Mouse (Mus musculus) macrophage (primary cell): ENCODE data around the gene Snrpc. TPM values are rescaled to one million over a fixed set of nuclear protein-coding genes. Genes with fewer than 3 reads are reported as not detected.
"Not testable (repeated sequence)": the region's sequence is repeated elsewhere in the genome, so short reads cannot be mapped to it uniquely, and the experiment has no call there.

Experiments used
- H3K27ac ChIP-seq: fragments of 350-480 bp; formaldehyde crosslinking; 2 replicates; pipeline ENCODE4 v1.9.0; 2021
- H3K36me3 ChIP-seq: fragments of 350-480 bp; formaldehyde crosslinking; 2 replicates; pipeline ENCODE4 v1.9.0; 2021; ENCODE audit errors: inconsistent target
- H3K4me3 ChIP-seq: fragments of 350-480 bp; formaldehyde crosslinking; 2 replicates; pipeline ENCODE4 v1.9.0; 2021; ENCODE audit errors: inconsistent target
- H3K79me2 ChIP-seq: fragments of 350-480 bp; formaldehyde crosslinking; 2 replicates; pipeline ENCODE4 v1.9.0; 2021; ENCODE audit errors: inconsistent target
- WGBS: methylation state at CpG from one replicate; pipeline ENCODE4 v1.1.7; 2026; ENCODE audit warnings: inconsistent platforms; ENCODE audit not compliant: missing documents; 5-methylcytosine and 5-hydroxymethylcytosine counted together
- polyA plus RNA-seq: library from polyadenylated mRNA; stranded (reverse); fragments of 250-400 nt; gene quantifications from 3 replicates; pipeline ENCODE4 v1.2.4, GENCODE M21; 2018; ENCODE audit warnings: inconsistent platforms
- total RNA-seq, 78 experiments: library from RNA; depleted of rRNA; stranded (reverse); fragments of 250-400 nt; gene quantifications; 1 replicate in 9 of 78; 2 replicates in 24 of 78; 3 replicates in 43 of 78; 4 replicates in 2 of 78; pipeline ENCODE4 v1.2.4; 2018; ENCODE audit warnings: inconsistent platforms in 56 of 78

Snrpc gene
- total RNA-seq (2018; cell fraction: chromatin; rRNA removed) = 10 to 100 TPM in 23 of 26 experiments, 1 to 10 TPM in 3; 7.2 to 35.6 (median 18.9) TPM
- 100 to 1,000 TPM in 4 of 26 experiments, 10 to 100 TPM in 22; 66.0 to 112 (median 87.7) TPM for total RNA-seq (2018; cell fraction: cytosol; rRNA removed)
- total RNA-seq (2018; cell fraction: nucleus; rRNA removed) = 10 to 100 TPM in 23 of 26 experiments, 1 to 10 TPM in 3; 7.8 to 37.8 (median 25.3) TPM
- polyA plus RNA-seq = 84.2 to 113 TPM (median 89.9 TPM) in 3 replicates

- not testable (repeated sequence) for H3K27ac ChIP-seq, H3K4me3 ChIP-seq
- Histone ChIP-seq H3K79me2 (peaks cover 29% of the 10 kb centered on the region), H3K36me3 (peaks cover 11% of the 10 kb centered on the region; the same call in 1 of the 2 replicates)
- 100% methylated on average over 1 of the region's 4 CpGs for WGBS
Observed at GRCm38 (mm10) chr17:27837850-27838249, at the start of gene Snrpc. Snrpc (plus strand) TSS chr17:27838150.

DNA sequence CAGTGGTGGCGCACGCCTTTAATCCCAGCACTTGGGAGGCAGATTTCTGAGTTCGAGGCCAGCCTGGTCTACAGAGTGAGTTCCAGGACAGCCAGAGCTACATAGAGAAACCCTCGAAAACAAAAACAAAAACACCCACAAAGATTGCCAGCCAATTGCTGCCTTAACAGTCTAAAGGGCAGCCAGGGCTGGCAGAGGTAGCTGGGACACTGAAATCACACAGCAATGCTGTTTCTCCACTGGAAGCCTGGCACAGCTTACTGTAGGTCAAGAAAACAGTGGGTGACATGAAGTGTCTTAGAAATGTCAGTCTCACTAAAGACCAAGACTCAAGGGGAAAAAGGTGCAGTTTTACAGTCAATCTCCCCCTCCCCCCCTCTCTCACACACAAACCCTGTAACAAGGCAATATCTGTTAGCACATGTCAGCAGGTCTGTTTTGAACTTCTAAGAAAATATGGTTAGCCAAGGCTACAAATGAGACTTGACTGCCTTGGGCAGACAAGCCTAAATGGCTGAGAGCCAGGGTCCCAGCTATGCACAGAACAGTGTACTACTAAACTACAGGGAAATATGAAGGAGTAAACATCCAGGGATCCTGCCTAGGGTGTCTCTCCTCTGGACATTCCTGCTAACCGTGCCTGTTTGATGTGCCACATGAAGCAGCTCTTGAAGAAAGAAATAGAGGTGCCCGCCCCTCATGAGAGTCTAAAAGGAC, 49.3 kb upstream of the Snrpc start:
- whole genome bisulfite sequencing = 93% methylated on average over 6 of the region's 6 CpGs
- Histone ChIP-seq H3K4me3 (no peak overlapping the region), H3K36me3 (peaks cover 22% of the 10 kb centered on the region), H3K79me2 (peaks cover 98% of the 10 kb centered on the region), H3K27ac (no peak overlapping the region)

DNA sequence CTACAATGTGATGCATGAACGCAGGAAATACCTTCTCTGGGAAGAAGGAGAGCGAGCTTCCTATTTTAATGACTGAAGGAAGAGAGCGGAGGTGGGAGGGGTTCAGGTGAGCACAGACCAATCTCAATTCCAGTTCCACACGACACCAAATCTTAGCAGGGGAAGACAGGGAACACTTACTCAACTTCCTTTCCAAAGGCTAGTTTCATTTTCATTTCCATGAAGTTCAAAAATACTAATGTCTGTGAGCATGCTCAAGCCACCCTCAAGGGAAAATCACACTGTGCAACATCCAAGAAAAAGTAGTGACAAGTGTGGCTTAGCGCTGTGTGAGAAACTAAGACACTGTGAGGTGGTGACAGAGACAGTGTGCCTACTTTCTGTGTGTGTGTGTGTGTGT, 47.9 kb upstream of the Snrpc start:
- Histone ChIP-seq H3K36me3 (peaks cover 14% of the 10 kb centered on the region), H3K4me3 (no peak overlapping the region), H3K27ac (peak overlapping the region; percentile 60), H3K79me2 (peaks cover 98% of the 10 kb centered on the region)
- 27% methylated on average over 5 of the region's 5 CpGs for WGBS

DNA sequence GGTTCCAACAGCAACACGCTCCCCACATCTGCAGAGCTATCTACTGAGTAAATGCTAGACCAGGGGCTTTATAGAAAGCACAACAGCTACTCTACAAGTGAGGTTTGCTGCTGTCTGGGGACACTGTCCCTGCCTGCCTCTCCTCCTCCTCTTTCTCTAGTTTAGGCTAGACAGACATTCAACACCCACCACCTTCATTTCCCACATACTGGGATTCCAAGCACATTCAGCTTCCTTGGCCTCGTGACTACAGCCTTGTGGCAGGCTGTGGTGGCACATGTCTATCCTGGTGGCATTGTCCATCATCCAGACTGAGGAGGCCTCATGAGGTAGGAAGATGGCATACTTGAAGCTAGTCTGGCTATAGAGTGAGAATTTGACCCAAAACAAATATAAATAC, 47.0 kb upstream of the Snrpc start:
- 100% methylated on average over 2 of the region's 2 CpGs for WGBS
- Histone ChIP-seq H3K36me3 (peaks cover 5% of the 10 kb centered on the region), H3K27ac (peak overlapping the region; percentile 60)

DNA sequence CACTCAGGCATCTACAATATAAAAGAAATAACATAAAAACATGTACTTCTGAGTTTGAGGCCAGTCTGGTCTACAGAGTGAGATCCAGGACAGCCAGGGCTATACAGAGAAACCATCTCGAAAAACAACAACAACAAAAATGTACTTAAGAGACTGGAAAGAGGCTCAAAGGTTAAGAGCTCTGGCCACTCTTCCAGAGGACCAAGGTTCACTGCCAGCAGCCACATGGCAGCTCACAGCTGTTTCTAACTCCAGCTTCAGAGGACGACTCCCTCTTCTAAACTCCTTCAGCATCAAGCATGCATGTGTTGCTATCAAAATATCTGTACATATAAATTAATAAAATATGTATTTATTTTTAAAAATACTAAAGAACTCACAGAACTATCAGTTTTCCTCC, 46.4 kb upstream of the Snrpc start:
- Histone ChIP-seq H3K36me3 (no peaks in the 10 kb centered on the region), H3K4me3 (no peak overlapping the region), H3K27ac (no peak overlapping the region), H3K79me2 (peaks cover 98% of the 10 kb centered on the region)
- WGBS = 100% methylated on average over 2 of the region's 2 CpGs

More for the DNA sequence above, 47.0 kb upstream of the Snrpc start:
- Histone ChIP-seq H3K79me2 (peaks cover 98% of the 10 kb centered on the region), H3K4me3 (no peak overlapping the region)

GRCm38 (mm10) chr17:27792516-27792915, 45.4 kb upstream of the Snrpc start:
- Histone ChIP-seq H3K27ac (no peak overlapping the region), H3K36me3 (no peaks in the 10 kb centered on the region), H3K4me3 (no peak overlapping the region), H3K79me2 (peaks cover 98% of the 10 kb centered on the region)
- 48% methylated on average over 4 of the region's 4 CpGs for WGBS

DNA sequence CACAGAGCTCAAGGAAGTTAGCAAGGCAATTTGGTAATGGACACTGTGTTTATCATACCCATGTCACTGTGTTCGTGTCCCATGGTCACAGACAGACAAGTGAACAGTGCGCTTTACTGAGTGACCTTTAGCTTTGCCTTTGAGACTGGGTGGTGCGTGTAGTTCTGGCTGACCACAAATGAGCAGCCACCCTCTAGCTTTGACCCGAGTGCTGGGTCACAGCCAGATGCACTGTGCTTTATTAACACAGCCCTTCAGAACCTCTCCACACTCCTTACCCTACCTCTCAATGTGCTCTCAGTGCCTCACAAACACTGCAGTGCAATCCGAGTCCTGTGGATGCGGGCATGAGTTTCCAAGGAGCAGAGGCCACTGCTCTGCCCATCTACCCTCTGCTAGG, 44.8 kb upstream of the Snrpc start:
- 88% methylated on average over 6 of the region's 6 CpGs for WGBS
- Histone ChIP-seq H3K79me2 (peaks cover 98% of the 10 kb centered on the region), H3K27ac (no peak overlapping the region), H3K4me3 (no peak overlapping the region), H3K36me3 (no peaks in the 10 kb centered on the region)

DNA sequence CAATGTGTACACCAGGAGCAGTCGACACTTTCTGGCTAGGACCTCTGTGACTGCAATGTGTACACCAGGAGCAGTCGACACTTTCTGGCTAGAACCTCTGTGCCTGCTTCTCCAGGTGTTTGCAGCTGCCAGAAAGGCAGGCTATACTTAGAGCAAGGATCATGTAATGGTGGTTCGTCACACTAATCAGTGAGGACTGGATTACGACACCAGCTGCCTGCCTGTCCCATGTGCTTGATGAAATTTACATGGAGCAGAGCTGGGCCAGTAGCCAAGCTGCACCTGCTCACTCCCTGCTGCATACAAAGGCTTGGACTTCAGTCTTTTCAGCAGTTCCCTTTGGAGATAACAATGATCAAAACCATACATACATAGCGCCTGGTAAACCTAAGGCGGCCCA, 41.2 kb upstream of the Snrpc start:
- no peak overlapping the region for H3K27ac ChIP-seq
- 69% methylated on average over 6 of the region's 6 CpGs for WGBS
- H3K79me2 ChIP-seq = peaks cover 100% of the 10 kb centered on the region
- H3K36me3 ChIP-seq = no peaks in the 10 kb centered on the region
- H3K4me3 ChIP-seq = no peak overlapping the region

DNA sequence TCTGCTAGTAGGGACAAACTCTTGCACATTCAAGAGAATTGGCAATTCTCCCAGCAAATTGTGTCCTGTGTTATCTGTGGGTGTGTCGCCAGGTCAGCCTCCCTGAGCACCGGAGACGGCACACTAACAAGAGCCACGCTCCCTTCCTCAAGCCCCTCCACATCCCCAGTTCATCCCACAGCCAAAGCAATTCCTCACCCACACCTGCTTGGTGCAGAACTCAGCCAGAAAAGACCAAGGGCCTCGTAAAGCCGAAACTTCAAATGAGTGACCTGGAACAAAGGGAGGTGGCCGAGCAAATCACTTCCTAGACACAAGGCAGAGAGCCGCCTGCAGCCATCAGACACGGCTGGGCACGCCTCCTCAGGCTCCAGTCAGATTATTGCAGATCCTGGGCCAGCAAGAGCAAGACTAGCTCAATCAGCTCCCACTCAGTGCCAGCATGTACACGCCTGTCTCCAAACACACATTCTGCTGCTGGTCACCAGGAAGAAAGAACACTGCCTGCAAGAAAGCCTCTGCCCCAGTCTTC, 40.5 kb upstream of the Snrpc start:
- H3K27ac ChIP-seq = no peak overlapping the region
- 48% methylated on average over 11 of the region's 11 CpGs for WGBS
- peaks cover 100% of the 10 kb centered on the region for H3K79me2 ChIP-seq
- no peaks in the 10 kb centered on the region for H3K36me3 ChIP-seq
- no peak overlapping the region for H3K4me3 ChIP-seq

DNA sequence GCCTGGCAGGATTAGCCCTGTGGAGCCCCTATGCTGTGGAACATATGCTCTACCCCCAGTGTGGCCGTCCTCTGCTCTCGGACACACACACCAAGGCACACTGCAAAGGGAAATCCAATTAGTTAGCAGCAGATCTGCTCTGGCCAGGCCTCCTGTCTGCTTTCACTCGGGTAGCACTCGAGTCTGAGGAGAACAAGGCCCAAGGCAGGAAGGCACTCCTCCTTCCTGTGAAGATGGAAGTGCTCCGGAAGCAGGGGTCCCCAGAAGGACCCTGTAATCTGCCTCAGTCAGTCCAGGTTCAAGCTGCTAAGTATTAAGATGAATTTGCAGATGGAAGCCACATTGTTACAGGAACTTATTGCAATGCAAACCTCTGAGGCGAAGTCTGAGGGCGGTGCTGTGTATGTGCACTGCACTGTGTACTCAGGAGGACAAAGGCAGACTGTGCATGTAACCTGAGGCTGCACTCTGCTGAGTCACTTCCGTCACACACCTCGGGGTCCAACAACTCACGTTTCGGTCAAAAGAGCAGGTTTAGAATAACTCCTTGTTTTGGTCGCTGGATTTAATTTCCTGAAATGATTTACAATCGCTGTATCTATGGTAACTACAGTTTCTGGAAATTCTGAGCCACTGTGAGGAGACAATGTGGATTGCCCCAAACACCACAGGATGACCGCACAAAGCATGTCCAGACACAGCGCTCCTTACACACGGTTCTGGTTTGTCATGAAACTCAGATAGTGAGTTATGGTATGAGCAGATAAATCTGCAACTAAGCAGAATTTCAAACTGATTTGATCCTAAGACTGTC, 38.0 kb upstream of the Snrpc start:
- no peaks in the 10 kb centered on the region for H3K36me3 ChIP-seq
- no peak overlapping the region for H3K4me3 ChIP-seq
- WGBS = 28% methylated on average over 16 of the region's 16 CpGs
- peaks cover 100% of the 10 kb centered on the region for H3K79me2 ChIP-seq
- peak overlapping the region; percentile 7; the same call in 1 of the 2 replicates for H3K27ac ChIP-seq

- WGBS = 44% methylated on average over 9 of the region's 9 CpGs
- Histone ChIP-seq H3K79me2 (peaks cover 100% of the 10 kb centered on the region), H3K36me3 (no peaks in the 10 kb centered on the region), H3K4me3 (no peak overlapping the region), H3K27ac (peak overlapping the region; percentile 0; the same call in 1 of the 2 replicates)
Observed at GRCm38 (mm10) chr17:27800710-27801648, 37.0 kb upstream of the Snrpc start.

DNA sequence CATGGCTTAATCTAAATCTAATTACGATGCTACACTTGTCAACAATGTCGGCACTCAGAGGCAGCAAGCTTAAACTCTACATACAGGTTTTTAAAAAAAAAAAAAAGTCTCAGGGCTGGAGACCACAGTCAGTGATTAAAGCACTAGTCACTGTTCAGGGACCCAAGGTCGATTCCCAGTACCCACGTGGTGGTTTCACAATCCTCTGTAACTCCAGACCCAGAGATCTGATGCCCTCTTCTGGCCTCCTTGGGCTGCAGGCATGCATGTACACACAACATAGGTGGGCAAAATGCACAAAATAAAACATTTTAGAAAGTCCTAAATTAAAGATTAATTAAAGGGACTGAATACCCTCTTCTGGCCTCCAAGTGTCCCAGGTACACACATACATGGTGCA, 34.2 kb upstream of the Snrpc start:
- Histone ChIP-seq H3K27ac (no peak overlapping the region), H3K36me3 (no peaks in the 10 kb centered on the region), H3K4me3 (no peak overlapping the region), H3K79me2 (peaks cover 100% of the 10 kb centered on the region)
- WGBS = 85% methylated on average over 4 of the region's 4 CpGs

GRCm38 (mm10) chr17:27804156-27804690, 33.7 kb upstream of the Snrpc start:
- 90% methylated on average over 6 of the region's 7 CpGs for WGBS
- Histone ChIP-seq H3K27ac (no peak overlapping the region), H3K79me2 (peaks cover 100% of the 10 kb centered on the region), H3K36me3 (no peaks in the 10 kb centered on the region), H3K4me3 (no peak overlapping the region)
